Mouse (Mus musculus) neural tube, embryonic 11.5 days (tissue): ENCODE results near the gene Xcl1. TPM values are rescaled to one million over a fixed set of nuclear protein-coding genes. Genes with fewer than 3 reads are reported as not detected.

Experiments
- polyA plus RNA-seq: library from polyadenylated mRNA; unstranded; fragments of >200 nt; fragmentation: Nextera tagmentation; extraction: Ambion mirVana; gene quantifications from 2 replicates; pipeline ENCODE4 v1.2.1, GENCODE M21; 2014

The Xcl1 gene
- polyA plus RNA-seq, 1 experiment from 2014 or later: not detected

Other genes with a start within 250 kb of the Xcl1 start
- 0.13 TPM in 1 of 2 replicates, not detected in the other for gene Dpt, start 138.9 kb downstream of the Xcl1 start, polyA plus RNA-seq
- gene Tbx19, start 225.2 kb upstream of the Xcl1 start, polyA plus RNA-seq: not detected in 2 replicates